Mouse (Mus musculus): ENCODE data around the gene Dgcr2. TPM values are rescaled to one million over a fixed set of nuclear protein-coding genes. Genes with fewer than 3 reads are reported as not detected.

Gene Dgcr2
- polyA plus RNA-seq, 1 experiment from 2014 or later, result 68.8 TPM

DNA sequence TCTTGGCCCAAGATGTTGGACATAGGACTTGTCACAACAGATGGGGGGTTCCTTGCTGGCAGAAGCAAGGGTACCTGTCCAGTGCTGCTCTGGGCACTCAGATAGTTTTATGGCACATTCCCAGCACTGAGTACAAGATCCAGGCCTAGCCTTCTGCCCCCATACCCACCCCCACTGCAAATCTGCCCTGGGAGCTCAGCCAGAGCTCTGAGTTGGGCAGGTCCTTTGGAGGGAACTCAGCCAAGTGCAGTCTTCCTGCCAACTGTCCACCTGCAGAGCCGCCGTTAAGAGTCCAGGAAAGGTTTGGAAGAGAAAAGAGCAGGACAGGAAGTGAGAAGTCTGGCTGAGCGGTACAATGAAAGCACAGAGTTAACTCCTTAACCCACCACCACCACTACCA is 5.8 kb downstream of the Dgcr2 start:
- Histone ChIP-seq H3K9me3 (replicated peaks; ENCODE audit: control insufficient read depth, low read length) (no peaks in the 10 kb centered on the region), H3K9ac (replicated peaks; ENCODE audit: low read length) (no peak overlapping the region), H3K27me3 (ENCODE audit: control insufficient read depth, insufficient read depth, low read length) (no peaks in the 10 kb centered on the region), H3K27ac (replicated peaks; ENCODE audit: low read depth, low read length) (no peak overlapping the region), H3K4me3 (ENCODE audit: low read depth, low read length) (no peak overlapping the region), H3K4me1 (ENCODE audit: control insufficient read depth, insufficient read depth, low read length) (peaks cover 3% of the 10 kb centered on the region; the same call in 1 of the 2 replicates), H3K36me3 (replicated peaks; ENCODE audit: control insufficient read depth, insufficient read depth, low read depth, low read length) (no peaks in the 10 kb centered on the region), H3K4me2 (ENCODE audit: low read depth, low read length) (no peak overlapping the region)
- DNase-seq (ENCODE audit: low spot score) (no peak), ATAC-seq (replicated peaks; ENCODE audit: insufficient number of reproducible peaks, low FRiP score, low TSS enrichment, low read depth) (no peak)
- WGBS, result 75% methylated on average over 3 of the region's 3 CpGs

DNA sequence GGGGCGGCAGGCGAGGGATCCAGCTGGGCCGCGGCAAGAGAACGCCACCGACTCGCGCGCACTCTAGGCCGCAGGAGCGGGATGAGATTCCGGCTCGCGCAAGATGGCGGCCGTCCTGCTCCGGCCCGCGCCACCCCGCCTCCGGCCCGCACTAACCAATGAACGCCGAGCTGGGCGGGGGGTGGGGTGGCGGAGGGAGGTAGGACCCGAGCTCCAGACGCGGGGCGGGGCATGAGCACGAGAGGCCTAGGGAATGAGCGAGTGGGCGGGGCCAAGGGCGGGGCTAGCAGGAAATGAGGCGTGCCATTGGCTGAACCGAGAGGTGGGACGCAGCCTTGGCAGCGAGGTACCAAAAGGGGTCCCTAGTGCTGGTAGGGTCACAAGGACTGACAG is 6.8 kb downstream of the Dgcr2 start, which contains the start of gene Gm20518:
TSS of gene Gm20518 (minus strand) at position 105 of the 393 bp plus-strand sequence.
- ATAC-seq (replicated peaks; ENCODE audit: insufficient number of reproducible peaks, low FRiP score, low TSS enrichment, low read depth) (peak; percentile 95), DNase-seq (ENCODE audit: low spot score) (peak; percentile 100)
- H3K36me3 ChIP-seq (replicated peaks; ENCODE audit: control insufficient read depth, insufficient read depth, low read depth, low read length), result no peaks in the 10 kb centered on the region
- H3K27ac ChIP-seq (replicated peaks; ENCODE audit: low read depth, low read length), result peak within 1 kb of the TSS; percentile 80
- H3K9me3 ChIP-seq (replicated peaks; ENCODE audit: control insufficient read depth, low read length), result no peaks in the 10 kb centered on the region
- peaks cover 3% of the 10 kb centered on the region; the same call in 1 of the 2 replicates for H3K4me1 ChIP-seq (ENCODE audit: control insufficient read depth, insufficient read depth, low read length)
- peak within 1 kb of the TSS; percentile 80 for H3K4me2 ChIP-seq (ENCODE audit: low read depth, low read length)
- no peaks in the 10 kb centered on the region for H3K27me3 ChIP-seq (ENCODE audit: control insufficient read depth, insufficient read depth, low read length)
- peak within 1 kb of the TSS; percentile 84 for H3K9ac ChIP-seq (replicated peaks; ENCODE audit: low read length)
- H3K4me3 ChIP-seq (ENCODE audit: low read depth, low read length), result peak within 1 kb of the TSS; percentile 74
- 0% methylated on average over 36 of the region's 38 CpGs for WGBS

DNA sequence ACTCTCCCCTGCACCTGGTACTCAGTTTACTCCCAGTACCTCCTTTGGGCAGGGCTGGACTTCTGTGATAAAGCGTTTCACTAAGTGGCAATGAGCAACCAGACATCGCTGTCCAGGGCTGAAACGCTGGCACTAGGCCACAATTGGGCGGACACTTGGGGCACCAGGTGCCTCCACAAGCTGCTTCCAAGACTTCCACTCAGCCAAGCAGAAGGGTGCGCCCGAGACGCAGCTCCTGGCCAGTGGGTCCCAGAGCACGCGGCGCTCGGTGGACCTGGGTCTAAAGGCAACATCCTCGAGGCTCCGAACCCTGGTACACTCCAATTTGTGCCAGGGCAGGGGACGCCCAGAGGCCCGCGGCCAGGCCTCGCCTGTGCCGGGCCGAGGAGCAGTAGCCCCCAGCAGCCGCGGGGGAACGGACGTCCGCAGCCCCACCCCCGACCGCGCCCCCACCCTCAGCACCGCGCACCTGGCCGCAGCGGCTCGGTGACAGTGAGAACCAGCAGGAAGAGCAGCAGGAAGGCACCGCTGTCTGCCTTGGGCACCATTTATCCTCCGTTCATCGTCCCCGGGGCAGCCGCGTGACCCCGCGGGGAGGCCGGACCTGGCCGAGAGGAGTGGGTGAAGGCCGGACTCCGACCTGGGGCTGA is 7.3 kb downstream of the Dgcr2 start:
- peak overlapping the region; percentile 84 for H3K9ac ChIP-seq (replicated peaks; ENCODE audit: low read length)
- DNase-seq (ENCODE audit: low spot score), result peak; percentile 52
- H3K36me3 ChIP-seq (replicated peaks; ENCODE audit: control insufficient read depth, insufficient read depth, low read depth, low read length), result no peaks in the 10 kb centered on the region
- H3K9me3 ChIP-seq (replicated peaks; ENCODE audit: control insufficient read depth, low read length), result no peaks in the 10 kb centered on the region
- ATAC-seq (replicated peaks; ENCODE audit: insufficient number of reproducible peaks, low FRiP score, low TSS enrichment, low read depth), result peak; percentile 80
- H3K27me3 ChIP-seq (ENCODE audit: control insufficient read depth, insufficient read depth, low read length), result no peaks in the 10 kb centered on the region
- WGBS, result 0% methylated on average over 44 of the region's 44 CpGs
- H3K4me3 ChIP-seq (ENCODE audit: low read depth, low read length), result peak overlapping the region; percentile 74
- H3K4me1 ChIP-seq (ENCODE audit: control insufficient read depth, insufficient read depth, low read length), result peaks cover 3% of the 10 kb centered on the region; the same call in 1 of the 2 replicates
- H3K4me2 ChIP-seq (ENCODE audit: low read depth, low read length), result peak overlapping the region; percentile 80
- peak overlapping the region; percentile 80 for H3K27ac ChIP-seq (replicated peaks; ENCODE audit: low read depth, low read length)

DNA sequence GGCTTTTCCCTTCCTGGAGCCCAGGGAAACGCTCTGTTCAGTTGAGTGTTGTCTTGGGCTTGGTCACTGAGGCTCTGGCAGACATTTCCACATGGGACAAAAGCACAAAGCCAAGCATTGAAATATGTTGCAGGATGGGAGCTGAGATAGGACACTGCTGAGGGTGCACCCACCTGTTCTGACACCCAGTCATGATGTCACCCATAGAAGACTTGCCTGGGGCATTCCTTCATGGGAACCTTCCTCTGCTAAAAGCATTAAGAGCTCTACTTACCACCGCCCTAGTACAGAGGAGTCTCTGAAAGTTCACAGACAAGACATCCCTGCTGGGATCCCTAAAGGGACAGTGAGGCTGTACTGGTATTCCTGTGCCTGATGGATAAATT is 8.0 kb downstream of the Dgcr2 start:
- Histone ChIP-seq H3K4me2 (ENCODE audit: low read depth, low read length) (peak overlapping the region; percentile 80), H3K27ac (replicated peaks; ENCODE audit: low read depth, low read length) (no peak overlapping the region), H3K4me3 (ENCODE audit: low read depth, low read length) (peak overlapping the region; percentile 74), H3K9ac (replicated peaks; ENCODE audit: low read length) (peak overlapping the region; percentile 84), H3K4me1 (ENCODE audit: control insufficient read depth, insufficient read depth, low read length) (peaks cover 3% of the 10 kb centered on the region; the same call in 1 of the 2 replicates), H3K36me3 (replicated peaks; ENCODE audit: control insufficient read depth, insufficient read depth, low read depth, low read length) (no peaks in the 10 kb centered on the region), H3K27me3 (ENCODE audit: control insufficient read depth, insufficient read depth, low read length) (no peaks in the 10 kb centered on the region), H3K9me3 (replicated peaks; ENCODE audit: control insufficient read depth, low read length) (no peaks in the 10 kb centered on the region)
- no peak for DNase-seq (ENCODE audit: low spot score)
- ATAC-seq (replicated peaks; ENCODE audit: insufficient number of reproducible peaks, low FRiP score, low TSS enrichment, low read depth), result no peak
- WGBS, result 55% methylated on average over 2 of the region's 2 CpGs

DNA sequence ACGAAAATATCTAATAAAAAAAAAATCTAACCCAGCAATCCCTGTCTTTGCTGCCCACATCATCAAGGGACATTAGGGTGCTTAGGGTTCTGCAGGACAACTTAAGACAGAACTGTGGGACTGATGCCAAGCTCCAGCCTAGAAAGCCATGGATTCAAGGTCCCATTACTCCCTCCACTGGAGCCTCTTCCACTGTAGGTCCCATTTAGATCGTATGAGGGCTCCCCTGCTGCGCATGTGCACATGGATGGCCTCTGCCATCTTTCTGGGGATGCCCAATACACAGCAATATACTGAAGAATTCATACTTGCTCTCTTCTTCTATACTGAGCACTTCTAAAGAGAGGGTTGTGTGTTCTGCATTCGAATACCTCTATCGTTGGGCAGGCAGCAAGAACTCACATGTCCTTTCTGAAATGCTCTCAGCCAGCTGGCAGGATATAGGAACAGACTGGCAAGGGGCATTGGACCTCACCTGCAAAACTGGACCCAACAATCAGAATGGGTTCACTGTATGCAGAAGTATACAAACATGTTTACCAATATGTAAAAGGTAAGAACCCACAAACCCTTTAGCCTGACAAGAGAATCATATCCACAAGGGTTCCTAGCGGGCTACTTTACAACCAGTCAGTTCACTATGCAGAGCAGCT is 8.5 kb downstream of the Dgcr2 start:
- WGBS, result 81% methylated on average over 6 of the region's 6 CpGs
- H3K27me3 ChIP-seq (ENCODE audit: control insufficient read depth, insufficient read depth, low read length), result no peaks in the 10 kb centered on the region
- peak overlapping the region; percentile 74 for H3K4me3 ChIP-seq (ENCODE audit: low read depth, low read length)
- H3K9ac ChIP-seq (replicated peaks; ENCODE audit: low read length), result peak overlapping the region; percentile 84
- peak overlapping the region; percentile 80 for H3K4me2 ChIP-seq (ENCODE audit: low read depth, low read length)
- no peaks in the 10 kb centered on the region for H3K36me3 ChIP-seq (replicated peaks; ENCODE audit: control insufficient read depth, insufficient read depth, low read depth, low read length)
- H3K9me3 ChIP-seq (replicated peaks; ENCODE audit: control insufficient read depth, low read length), result no peaks in the 10 kb centered on the region
- DNase-seq (ENCODE audit: low spot score) (no peak), ATAC-seq (replicated peaks; ENCODE audit: insufficient number of reproducible peaks, low FRiP score, low TSS enrichment, low read depth) (no peak)
- no peak overlapping the region for H3K27ac ChIP-seq (replicated peaks; ENCODE audit: low read depth, low read length)
- H3K4me1 ChIP-seq (ENCODE audit: control insufficient read depth, insufficient read depth, low read length), result peaks cover 3% of the 10 kb centered on the region; the same call in 1 of the 2 replicates

DNA sequence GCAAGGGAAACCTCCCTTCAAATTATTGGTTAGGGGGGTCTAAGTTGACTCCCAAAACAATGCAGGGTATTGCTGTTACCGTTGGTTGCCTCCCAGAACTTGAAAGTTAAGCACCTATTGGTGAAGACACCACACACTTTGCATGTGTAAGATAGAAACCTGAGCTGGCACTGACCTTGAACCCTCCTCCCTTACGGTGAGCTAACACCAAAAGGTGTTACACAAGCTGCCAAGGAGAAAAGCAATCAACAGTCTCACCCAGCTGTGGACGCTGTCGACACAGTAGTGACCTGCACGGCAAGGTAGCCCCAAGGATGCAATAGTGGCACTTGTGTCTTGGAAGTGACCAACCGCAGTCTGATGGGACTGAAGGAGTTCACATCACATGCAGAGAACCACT is 14.2 kb downstream of the Dgcr2 start:
- H3K9ac ChIP-seq (replicated peaks; ENCODE audit: low read length), result no peak overlapping the region
- H3K36me3 ChIP-seq (replicated peaks; ENCODE audit: control insufficient read depth, insufficient read depth, low read depth, low read length), result no peaks in the 10 kb centered on the region
- no peak for DNase-seq (ENCODE audit: low spot score)
- WGBS, result 83% methylated on average over 6 of the region's 6 CpGs
- no peak for ATAC-seq (replicated peaks; ENCODE audit: insufficient number of reproducible peaks, low FRiP score, low TSS enrichment, low read depth)
- H3K27ac ChIP-seq (replicated peaks; ENCODE audit: low read depth, low read length), result no peak overlapping the region
- no peaks in the 10 kb centered on the region for H3K27me3 ChIP-seq (ENCODE audit: control insufficient read depth, insufficient read depth, low read length)
- no peak overlapping the region for H3K4me3 ChIP-seq (ENCODE audit: low read depth, low read length)
- H3K4me2 ChIP-seq (ENCODE audit: low read depth, low read length), result no peak overlapping the region
- no peaks in the 10 kb centered on the region for H3K9me3 ChIP-seq (replicated peaks; ENCODE audit: control insufficient read depth, low read length)
- no peaks in the 10 kb centered on the region for H3K4me1 ChIP-seq (ENCODE audit: control insufficient read depth, insufficient read depth, low read length)

DNA sequence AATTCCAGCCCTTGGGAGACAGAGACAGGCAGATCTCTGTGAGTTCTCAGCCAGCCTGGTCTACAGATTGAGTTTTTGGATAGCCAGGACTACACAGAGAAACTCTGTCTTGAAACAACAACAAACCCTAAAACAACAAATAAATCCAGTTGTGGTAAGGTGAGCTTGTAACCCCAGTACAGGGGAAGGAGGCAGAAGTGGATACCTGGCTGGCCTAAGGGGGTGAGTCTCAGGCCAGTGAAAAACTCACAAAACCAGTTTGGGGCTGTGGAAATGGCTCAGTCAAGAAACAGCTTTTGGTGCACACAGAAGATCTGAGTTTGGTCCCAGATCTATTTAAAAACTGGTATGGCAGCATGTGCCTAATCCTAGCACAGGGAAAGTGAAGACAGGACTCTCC is 16.2 kb downstream of the Dgcr2 start:
- Histone ChIP-seq H3K4me3 (ENCODE audit: low read depth, low read length) (no peak overlapping the region), H3K9ac (replicated peaks; ENCODE audit: low read length) (no peak overlapping the region), H3K27ac (replicated peaks; ENCODE audit: low read depth, low read length) (no peak overlapping the region), H3K27me3 (ENCODE audit: control insufficient read depth, insufficient read depth, low read length) (no peaks in the 10 kb centered on the region), H3K9me3 (replicated peaks; ENCODE audit: control insufficient read depth, low read length) (no peaks in the 10 kb centered on the region), H3K36me3 (replicated peaks; ENCODE audit: control insufficient read depth, insufficient read depth, low read depth, low read length) (no peaks in the 10 kb centered on the region; the same call in 1 of the 2 replicates), H3K4me1 (ENCODE audit: control insufficient read depth, insufficient read depth, low read length) (no peaks in the 10 kb centered on the region), H3K4me2 (ENCODE audit: low read depth, low read length) (no peak overlapping the region)
- ATAC-seq (replicated peaks; ENCODE audit: insufficient number of reproducible peaks, low FRiP score, low TSS enrichment, low read depth) (no peak), DNase-seq (ENCODE audit: low spot score) (no peak)

DNA sequence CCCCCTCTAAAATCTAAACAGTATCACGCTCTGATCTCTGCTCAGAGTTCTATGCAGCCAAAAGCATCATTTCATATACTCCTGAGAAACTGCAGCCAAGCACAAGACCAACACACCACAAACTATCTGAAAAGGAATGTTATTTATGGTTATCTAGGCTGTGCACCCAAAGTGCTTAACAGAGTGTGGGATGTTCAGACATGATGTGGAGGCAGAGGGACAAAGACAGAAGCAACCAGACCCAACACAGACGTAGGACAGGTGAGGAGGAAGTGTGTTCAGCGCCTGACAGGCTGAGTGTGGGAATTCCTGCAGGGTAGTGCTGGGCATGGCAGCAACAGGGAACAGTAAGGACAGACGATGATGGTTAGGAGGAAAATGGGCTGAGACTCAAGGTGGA is 18.8 kb downstream of the Dgcr2 start:
- H3K27me3 ChIP-seq (ENCODE audit: control insufficient read depth, insufficient read depth, low read length), result no peaks in the 10 kb centered on the region
- H3K27ac ChIP-seq (replicated peaks; ENCODE audit: low read depth, low read length), result no peak overlapping the region
- H3K36me3 ChIP-seq (replicated peaks; ENCODE audit: control insufficient read depth, insufficient read depth, low read depth, low read length), result no peaks in the 10 kb centered on the region; the same call in 1 of the 2 replicates
- H3K9me3 ChIP-seq (replicated peaks; ENCODE audit: control insufficient read depth, low read length), result no peaks in the 10 kb centered on the region
- H3K4me1 ChIP-seq (ENCODE audit: control insufficient read depth, insufficient read depth, low read length), result no peaks in the 10 kb centered on the region
- no peak overlapping the region for H3K9ac ChIP-seq (replicated peaks; ENCODE audit: low read length)
- ATAC-seq (replicated peaks; ENCODE audit: insufficient number of reproducible peaks, low FRiP score, low TSS enrichment, low read depth) (no peak), DNase-seq (ENCODE audit: low spot score) (no peak)
- 87% methylated on average over 4 of the region's 4 CpGs for WGBS
- H3K4me2 ChIP-seq (ENCODE audit: low read depth, low read length), result no peak overlapping the region
- H3K4me3 ChIP-seq (ENCODE audit: low read depth, low read length), result no peak overlapping the region
